Mouse (Mus musculus): Measurements from ENCODE around the gene Ptgir. TPM values are rescaled to one million over a fixed set of nuclear protein-coding genes. Genes with fewer than 3 reads are reported as not detected.

The Ptgir gene
- 0.59 TPM for polyA plus RNA-seq (2014; fragmentation: Illumina TruSeq; extraction: RNeasy Lipid Tissue Mini Kit (QIAGEN cat#74804); ENCODE audit: low replicate concordance)

GRCm38 (mm10) chr7:16906281-16906680, at the start of gene Ptgir:
Gene Ptgir (plus strand): TSS chr7:16906490.

GRCm38 (mm10) chr7:16875310-16875325, 31.2 kb upstream of the Ptgir start, which contains the start of gene Dact3:
Gene Dact3 (plus strand): TSS chr7:16875317.

GRCm38 (mm10) chr7:16891641-16892351, 14.5 kb upstream of the Ptgir start, which contains the start of gene Gng8:
Gene Gng8 (plus strand): TSS chr7:16891786.

GRCm38 (mm10) chr7:16924037-16924834, 17.9 kb downstream of the Ptgir start, which contains the start of gene Calm3:
Gene Calm3 (minus strand): TSS chr7:16924114.

GRCm38 (mm10) chr7:16944061-16944807, 37.9 kb downstream of the Ptgir start, which contains the start of gene Pnmal2:
Gene Pnmal2 (plus strand): TSS chr7:16944682.

GRCm38 (mm10) chr7:16959539-16960187, 53.4 kb downstream of the Ptgir start, which contains the start of gene Pnmal1:
Gene Pnmal1 (plus strand): TSS chr7:16959679.

Other genes with a start within 250 kb of the Ptgir start
- gene Ceacam15, start 230.8 kb upstream of the Ptgir start, polyA plus RNA-seq (2014; fragmentation: Illumina TruSeq; extraction: RNeasy Lipid Tissue Mini Kit (QIAGEN cat#74804); ENCODE audit: low replicate concordance) = not detected
- not detected for gene Ceacam9, start 184.6 kb upstream of the Ptgir start, polyA plus RNA-seq (2014; fragmentation: Illumina TruSeq; extraction: RNeasy Lipid Tissue Mini Kit (QIAGEN cat#74804); ENCODE audit: low replicate concordance)
- 62.1 TPM for gene Ap2s1, start 168.1 kb upstream of the Ptgir start, polyA plus RNA-seq (2014; fragmentation: Illumina TruSeq; extraction: RNeasy Lipid Tissue Mini Kit (QIAGEN cat#74804); ENCODE audit: low replicate concordance)
- 17.6 TPM for gene Slc1a5, start 125.2 kb upstream of the Ptgir start, polyA plus RNA-seq (2014; fragmentation: Illumina TruSeq; extraction: RNeasy Lipid Tissue Mini Kit (QIAGEN cat#74804); ENCODE audit: low replicate concordance)
- gene Strn4, start 90.6 kb upstream of the Ptgir start, polyA plus RNA-seq (2014; fragmentation: Illumina TruSeq; extraction: RNeasy Lipid Tissue Mini Kit (QIAGEN cat#74804); ENCODE audit: low replicate concordance) = 8.1 TPM
- 2.6 TPM for gene Fkrp, start 89.8 kb upstream of the Ptgir start, polyA plus RNA-seq (2014; fragmentation: Illumina TruSeq; extraction: RNeasy Lipid Tissue Mini Kit (QIAGEN cat#74804); ENCODE audit: low replicate concordance)
- gene Prkd2, start 63.6 kb upstream of the Ptgir start, polyA plus RNA-seq (2014; fragmentation: Illumina TruSeq; extraction: RNeasy Lipid Tissue Mini Kit (QIAGEN cat#74804); ENCODE audit: low replicate concordance) = 0.59 TPM
- 0.93 TPM for gene Dact3, start 31.2 kb upstream of the Ptgir start, polyA plus RNA-seq (2014; fragmentation: Illumina TruSeq; extraction: RNeasy Lipid Tissue Mini Kit (QIAGEN cat#74804); ENCODE audit: low replicate concordance)
- not detected for gene Gng8, start 14.7 kb upstream of the Ptgir start, polyA plus RNA-seq (2014; fragmentation: Illumina TruSeq; extraction: RNeasy Lipid Tissue Mini Kit (QIAGEN cat#74804); ENCODE audit: low replicate concordance)
- gene Calm3, start 17.6 kb downstream of the Ptgir start, polyA plus RNA-seq (2014; fragmentation: Illumina TruSeq; extraction: RNeasy Lipid Tissue Mini Kit (QIAGEN cat#74804); ENCODE audit: low replicate concordance) = 15.4 TPM
- 0.11 TPM for gene Pnmal2, start 38.2 kb downstream of the Ptgir start, polyA plus RNA-seq (2014; fragmentation: Illumina TruSeq; extraction: RNeasy Lipid Tissue Mini Kit (QIAGEN cat#74804); ENCODE audit: low replicate concordance)
- gene Pnmal1, start 53.2 kb downstream of the Ptgir start, polyA plus RNA-seq (2014; fragmentation: Illumina TruSeq; extraction: RNeasy Lipid Tissue Mini Kit (QIAGEN cat#74804); ENCODE audit: low replicate concordance) = 0.30 TPM
- gene Gm42372, start 76.6 kb downstream of the Ptgir start, polyA plus RNA-seq (2014; fragmentation: Illumina TruSeq; extraction: RNeasy Lipid Tissue Mini Kit (QIAGEN cat#74804); ENCODE audit: low replicate concordance) = 0.30 TPM
- gene Ccdc8, start 86.2 kb downstream of the Ptgir start, polyA plus RNA-seq (2014; fragmentation: Illumina TruSeq; extraction: RNeasy Lipid Tissue Mini Kit (QIAGEN cat#74804); ENCODE audit: low replicate concordance) = 0.26 TPM
- gene Ppp5c, start 121.4 kb downstream of the Ptgir start, polyA plus RNA-seq (2014; fragmentation: Illumina TruSeq; extraction: RNeasy Lipid Tissue Mini Kit (QIAGEN cat#74804); ENCODE audit: low replicate concordance) = 8.2 TPM
- 0.41 TPM for gene Hif3a, start 155.9 kb downstream of the Ptgir start, polyA plus RNA-seq (2014; fragmentation: Illumina TruSeq; extraction: RNeasy Lipid Tissue Mini Kit (QIAGEN cat#74804); ENCODE audit: low replicate concordance)
- 0.07 TPM for gene Psg16, start 167.6 kb downstream of the Ptgir start, polyA plus RNA-seq (2014; fragmentation: Illumina TruSeq; extraction: RNeasy Lipid Tissue Mini Kit (QIAGEN cat#74804); ENCODE audit: low replicate concordance)
- gene Ceacam3, start 243.8 kb downstream of the Ptgir start, polyA plus RNA-seq (2014; fragmentation: Illumina TruSeq; extraction: RNeasy Lipid Tissue Mini Kit (QIAGEN cat#74804); ENCODE audit: low replicate concordance) = not detected